Mouse (Mus musculus): Measurements from ENCODE around the gene Hpcal1. TPM values are rescaled to one million over a fixed set of nuclear protein-coding genes. Genes with fewer than 3 reads are reported as not detected.

The Hpcal1 gene
- polyA plus RNA-seq, 2 experiments = 44.1 to 55.7 TPM

- TF ChIP-seq POLR2A (IDR thresholded peaks at IDR 0.05; ENCODE audit: borderline replicate concordance, extremely low read depth, insufficient read depth, insufficient read length) = no peak
- WGBS = 70% methylated on average over 7 of the region's 7 CpGs
- Histone ChIP-seq H3K4me2 (replicated peaks; ENCODE audit: low read depth, low read length, severe bottlenecking) (no peak overlapping the region), H3K9ac (ENCODE audit: low read depth, low read length, severe bottlenecking) (no peak overlapping the region), H3K27me3 (ENCODE audit: control insufficient read depth, insufficient read depth, low read length) (no peaks in the 10 kb centered on the region), H3K4me1 (ENCODE audit: control insufficient read depth, insufficient read depth, low read length) (no peaks in the 10 kb centered on the region), H3K36me3 (ENCODE audit: control insufficient read depth, insufficient read depth, low read length) (no peaks in the 10 kb centered on the region), H3K4me3 (replicated peaks; ENCODE audit: low read length) (no peak overlapping the region), H3K9me3 (ENCODE audit: control insufficient read depth, low read length) (0 out of 2 replicates have a peak, but pooled peaks cover 3% of the 10 kb centered on the region), H3K27ac (replicated peaks; ENCODE audit: low read depth, low read length) (no peak overlapping the region)
- DNase-seq (ENCODE audit: low spot score) = no peak
- no peak for ATAC-seq (ENCODE audit: low FRiP score, low read depth)
Measured at GRCm38 (mm10) chr12:17651223-17652095, 39.2 kb upstream of the Hpcal1 start.

- Histone ChIP-seq H3K4me1 (ENCODE audit: control insufficient read depth, insufficient read depth, low read length) (no peaks in the 10 kb centered on the region), H3K36me3 (ENCODE audit: control insufficient read depth, insufficient read depth, low read length) (no peaks in the 10 kb centered on the region), H3K4me3 (replicated peaks; ENCODE audit: low read length) (no peak overlapping the region), H3K4me2 (replicated peaks; ENCODE audit: low read depth, low read length, severe bottlenecking) (no peak overlapping the region), H3K27me3 (ENCODE audit: control insufficient read depth, insufficient read depth, low read length) (no peaks in the 10 kb centered on the region), H3K27ac (replicated peaks; ENCODE audit: low read depth, low read length) (no peak overlapping the region), H3K9ac (ENCODE audit: low read depth, low read length, severe bottlenecking) (no peak overlapping the region), H3K9me3 (ENCODE audit: control insufficient read depth, low read length) (0 out of 2 replicates have a peak, but pooled peaks cover 7% of the 10 kb centered on the region)
- 43% methylated on average over 8 of the region's 8 CpGs for WGBS
- TF ChIP-seq POLR2A (IDR thresholded peaks at IDR 0.05; ENCODE audit: borderline replicate concordance, extremely low read depth, insufficient read depth, insufficient read length) = no peak
- ATAC-seq (ENCODE audit: low FRiP score, low read depth) (no peak), DNase-seq (ENCODE audit: low spot score) (no peak)
Measured at GRCm38 (mm10) chr12:17652216-17653050, 38.2 kb upstream of the Hpcal1 start.

DNA sequence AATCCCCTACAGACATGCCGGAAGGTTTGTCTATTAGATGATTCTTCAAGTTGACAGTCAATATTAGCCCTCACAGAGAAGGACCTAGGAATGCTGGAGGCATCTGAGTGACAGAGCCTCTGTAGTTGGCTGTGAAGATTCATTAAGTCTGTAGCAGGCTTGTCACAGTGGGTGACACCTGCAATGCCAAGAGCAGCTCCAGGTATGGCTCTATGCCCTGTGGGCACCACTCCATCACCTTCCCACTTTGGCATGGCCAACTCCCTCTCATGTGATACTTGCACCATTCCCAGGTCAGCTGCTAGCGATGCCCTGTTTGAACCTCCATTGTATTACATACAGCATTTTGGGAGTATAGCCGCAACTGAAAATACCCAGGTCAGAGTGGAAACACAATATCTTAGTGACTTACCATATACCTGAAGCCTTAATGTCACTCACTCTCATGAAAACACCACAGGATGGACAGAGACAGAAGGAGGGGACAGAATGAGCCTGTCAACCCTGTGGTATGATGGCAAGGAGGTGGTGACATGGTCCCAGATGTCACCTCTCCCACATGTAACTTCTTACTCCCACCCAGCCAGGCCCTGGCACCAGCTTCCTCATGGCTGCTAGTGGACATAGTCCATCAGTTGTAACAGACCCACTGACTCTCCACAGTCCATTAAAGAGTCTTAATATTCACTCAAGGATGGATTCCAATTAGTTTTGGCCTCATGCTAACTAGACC is 37.4 kb upstream of the Hpcal1 start:
- Histone ChIP-seq H3K4me3 (replicated peaks; ENCODE audit: low read length) (no peak overlapping the region), H3K4me2 (replicated peaks; ENCODE audit: low read depth, low read length, severe bottlenecking) (no peak overlapping the region), H3K9ac (ENCODE audit: low read depth, low read length, severe bottlenecking) (no peak overlapping the region), H3K27me3 (ENCODE audit: control insufficient read depth, insufficient read depth, low read length) (no peaks in the 10 kb centered on the region), H3K36me3 (ENCODE audit: control insufficient read depth, insufficient read depth, low read length) (no peaks in the 10 kb centered on the region), H3K27ac (replicated peaks; ENCODE audit: low read depth, low read length) (no peak overlapping the region), H3K4me1 (ENCODE audit: control insufficient read depth, insufficient read depth, low read length) (no peaks in the 10 kb centered on the region), H3K9me3 (ENCODE audit: control insufficient read depth, low read length) (0 out of 2 replicates have a peak, but pooled peaks cover 7% of the 10 kb centered on the region)
- no peak for DNase-seq (ENCODE audit: low spot score)
- WGBS = 92% methylated on average over 3 of the region's 3 CpGs
- ATAC-seq (ENCODE audit: low FRiP score, low read depth) = no peak
- TF ChIP-seq POLR2A (IDR thresholded peaks at IDR 0.05; ENCODE audit: borderline replicate concordance, extremely low read depth, insufficient read depth, insufficient read length) = no peak

- 87% methylated on average over 7 of the region's 7 CpGs for WGBS
- Histone ChIP-seq H3K27ac (replicated peaks; ENCODE audit: low read depth, low read length) (no peak overlapping the region), H3K4me1 (ENCODE audit: control insufficient read depth, insufficient read depth, low read length) (no peaks in the 10 kb centered on the region), H3K9me3 (ENCODE audit: control insufficient read depth, low read length) (0 out of 2 replicates have a peak, but pooled peaks cover 7% of the 10 kb centered on the region), H3K9ac (ENCODE audit: low read depth, low read length, severe bottlenecking) (no peak overlapping the region), H3K27me3 (ENCODE audit: control insufficient read depth, insufficient read depth, low read length) (no peaks in the 10 kb centered on the region), H3K4me2 (replicated peaks; ENCODE audit: low read depth, low read length, severe bottlenecking) (no peak overlapping the region), H3K36me3 (ENCODE audit: control insufficient read depth, insufficient read depth, low read length) (no peaks in the 10 kb centered on the region), H3K4me3 (replicated peaks; ENCODE audit: low read length) (no peak overlapping the region)
- no peak for ATAC-seq (ENCODE audit: low FRiP score, low read depth)
- no peak for TF ChIP-seq POLR2A (IDR thresholded peaks at IDR 0.05; ENCODE audit: borderline replicate concordance, extremely low read depth, insufficient read depth, insufficient read length)
- no peak for DNase-seq (ENCODE audit: low spot score)
Measured at GRCm38 (mm10) chr12:17657561-17658195, 33.0 kb upstream of the Hpcal1 start.

Measured in limb, embryonic 14.5 days (tissue).